Mouse (Mus musculus): Measurements from ENCODE around the gene Krtap10-10.

Krtap10-10 gene

GRCm38 (mm10) chr10:77869651-77870050 lies 33.9 kb downstream of the Krtap10-10 start:
- no peak for DNase-seq

- DNase-seq, result peak; percentile 33
Measured at GRCm38 (mm10) chr10:77878985-77879384, 43.2 kb downstream of the Krtap10-10 start.

- no peak for DNase-seq
Measured at GRCm38 (mm10) chr10:77880305-77880704, 44.6 kb downstream of the Krtap10-10 start.

GRCm38 (mm10) chr10:77882553-77882952 lies 46.8 kb downstream of the Krtap10-10 start:
- no peak for DNase-seq

- no peak for DNase-seq
Measured at GRCm38 (mm10) chr10:77886007-77886747, 50.4 kb downstream of the Krtap10-10 start.
